Mouse (Mus musculus) heart, adult 9 months (tissue): ENCODE measurements at regions not wholly inside any gene's neighbourhood (a gene's known extent, or its start where the extent isn't known, plus 50 kb on each side); places are given as distances from the start of the nearest gene placed in this dataset.
"Not testable (repeated sequence)": the region's sequence is repeated elsewhere in the genome, so short reads cannot be mapped to it uniquely, and the experiment has no call there.

Source experiments
- DNase-seq, 2 experiments: peaks; one replicate each; pipeline ENCODE4 v3.0.0; 2022; ENCODE audit warnings: low spot score in 2 of 2

- DNase-seq, result no peak
Observed at GRCm38 (mm10) chr4:10311886-10312285, 562.4 kb upstream of the 2610301B20Rik start.

GRCm38 (mm10) chr4:10315144-10315543, 559.2 kb upstream of the 2610301B20Rik start:
- DNase-seq, result no peak

- no peak for DNase-seq
Observed at GRCm38 (mm10) chr4:10315875-10316274, 558.4 kb upstream of the 2610301B20Rik start.

GRCm38 (mm10) chr4:10344147-10344546, 530.2 kb upstream of the 2610301B20Rik start:
- no peak for DNase-seq

- no peak for DNase-seq
Observed at GRCm38 (mm10) chr4:10351876-10352627, 522.2 kb upstream of the 2610301B20Rik start.

GRCm38 (mm10) chr4:10357572-10357971, 516.7 kb upstream of the 2610301B20Rik start:
- DNase-seq, result no peak

GRCm38 (mm10) chr4:10389790-10390189, 484.5 kb upstream of the 2610301B20Rik start:
- DNase-seq, result no peak

GRCm38 (mm10) chr4:10397249-10397648, 477.0 kb upstream of the 2610301B20Rik start:
- no peak for DNase-seq

GRCm38 (mm10) chr4:10398075-10398474, 476.2 kb upstream of the 2610301B20Rik start:
- DNase-seq, result no peak

GRCm38 (mm10) chr4:10399649-10400048, 474.6 kb upstream of the 2610301B20Rik start:
- no peak for DNase-seq

GRCm38 (mm10) chr4:10402928-10403327, 471.4 kb upstream of the 2610301B20Rik start:
- no peak for DNase-seq

- DNase-seq, result no peak
Observed at GRCm38 (mm10) chr4:10404438-10404837, 469.9 kb upstream of the 2610301B20Rik start.

GRCm38 (mm10) chr4:10405102-10405501, 469.2 kb upstream of the 2610301B20Rik start:
- DNase-seq, result no peak

GRCm38 (mm10) chr4:10414274-10414673, 460.0 kb upstream of the 2610301B20Rik start:
- no peak for DNase-seq

GRCm38 (mm10) chr4:10421354-10421753, 452.9 kb upstream of the 2610301B20Rik start:
- DNase-seq, result no peak

GRCm38 (mm10) chr4:10434438-10434837, 439.9 kb upstream of the 2610301B20Rik start:
- DNase-seq, result no peak

- not testable (repeated sequence) for DNase-seq
Observed at GRCm38 (mm10) chr4:10439921-10440320, 434.4 kb upstream of the 2610301B20Rik start.

- no peak for DNase-seq
Observed at GRCm38 (mm10) chr4:10459603-10460002, 414.7 kb upstream of the 2610301B20Rik start.

- no peak for DNase-seq
Observed at GRCm38 (mm10) chr4:10480936-10481335, 393.4 kb upstream of the 2610301B20Rik start.

GRCm38 (mm10) chr4:10508163-10508821, 366.0 kb upstream of the 2610301B20Rik start:
- DNase-seq, result no peak

- no peak for DNase-seq
Observed at GRCm38 (mm10) chr4:10510013-10510412, 364.3 kb upstream of the 2610301B20Rik start.

- no peak for DNase-seq
Observed at GRCm38 (mm10) chr4:10550711-10551305, 323.5 kb upstream of the 2610301B20Rik start.

GRCm38 (mm10) chr4:10553724-10554123, 320.6 kb upstream of the 2610301B20Rik start:
- no peak for DNase-seq
